Mouse (Mus musculus) liver, adult 2 months (tissue): Measurements from ENCODE around the gene Cnih3.

Experiments
- CTCF ChIP-seq: fragments of 200-500 bp; IDR thresholded peaks from 2 replicates; pipeline ENCODE4 v1.5.1; 2011; ENCODE audit warnings: low read depth, low read length, control low read depth
- POLR2A ChIP-seq: fragments of 200-500 bp; IDR thresholded peaks from 2 replicates; pipeline ENCODE4 v1.6.1; 2011; ENCODE audit warnings: low read length, control low read depth; ENCODE audit not compliant: insufficient read depth; ENCODE audit errors: extremely low read depth

DNA sequence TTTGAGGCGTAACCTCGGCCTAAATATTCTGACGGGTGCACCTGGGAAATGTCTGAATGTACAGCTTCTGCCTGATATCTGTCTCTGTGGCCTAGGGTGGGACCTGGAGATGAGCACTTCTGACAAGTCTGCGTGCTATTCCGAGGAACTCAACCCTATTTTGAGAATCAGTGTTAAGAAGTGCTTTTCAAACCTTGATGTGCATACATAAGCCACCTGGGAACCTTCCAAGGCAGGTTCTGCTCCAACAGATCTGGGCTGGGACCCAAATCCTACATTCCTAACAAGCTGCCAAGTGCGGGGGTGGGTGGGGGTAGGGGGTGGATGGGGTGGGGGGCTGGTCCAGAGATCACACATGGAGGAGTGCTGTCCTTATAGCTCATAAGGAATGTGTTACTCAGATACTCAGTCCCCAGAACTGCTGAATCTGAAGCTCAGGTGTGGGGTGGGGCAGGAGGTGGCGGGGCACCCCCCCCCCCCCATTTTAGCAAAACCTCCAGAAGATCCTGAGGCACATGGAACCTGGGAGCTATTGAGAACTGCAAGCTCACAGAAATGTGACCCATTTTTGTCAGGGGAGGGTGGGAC lies 89.3 kb downstream of the Cnih3 start:
- TF ChIP-seq CTCF (no peak), POLR2A (no peak)
